ENCODE assay signal across 11 mouse cellular contexts in genomic region chr7:3280654-3281153, GRCm38 (mm10). TPM values are rescaled to one million over a fixed set of nuclear protein-coding genes. Genes with fewer than 3 reads are reported as not detected.
DNase-seq lines count a peak whose midpoint lies in the region; ATAC-seq and TF ChIP-seq lines count a peak whose summit lies in the region.
"Had no signal": no experiment of that assay in that cellular context is flagged by ENCODE, and none has a peak within 500 bp of the region (broad histone marks: within the 10 kb centered on the region; RNA-seq: fewer than 3 reads in every experiment).

No protein-coding gene starts in this region.

- peak; percentile 77 for TF ChIP-seq EP300 in heart, postnatal 0 days (IDR thresholded peaks at IDR 0.05; ENCODE audit: low read depth)

- no peak for TF ChIP-seq POLR2A in cortical plate, adult 2 months (IDR thresholded peaks at IDR 0.05; ENCODE audit: extremely low read depth, insufficient read depth, low read length)

- H3K4me2 ChIP-seq in heart, postnatal 0 days (ENCODE audit: low read depth, low read length), result peak overlapping the region; percentile 23; the same call in 1 of the 2 replicates
- no peak overlapping the region for H3K4me2 ChIP-seq in hindbrain, embryonic 12.5 days (replicated peaks)
- H3K4me2 ChIP-seq: limb, embryonic 12.5 days had no signal

- WGBS in heart, postnatal 0 days, result 8% methylated on average over 8 of the region's 8 CpGs
- 59% methylated on average over 8 of the region's 8 CpGs for WGBS in hindbrain, embryonic 12.5 days

- TF ChIP-seq CTCF in cortical plate, adult 2 months (IDR thresholded peaks at IDR 0.05; ENCODE audit: extremely low read depth, insufficient read depth, low read length), result no peak
- TF ChIP-seq CTCF in heart, postnatal 0 days (IDR thresholded peaks at IDR 0.05; ENCODE audit: low read depth), result no peak

- no peak overlapping the region for H3K9ac ChIP-seq in heart, postnatal 0 days (replicated peaks; ENCODE audit: low read depth, low read length)
- no peak overlapping the region for H3K9ac ChIP-seq in hindbrain, embryonic 12.5 days
- H3K9ac ChIP-seq: limb, embryonic 12.5 days had no signal

- DNase-seq in kidney, postnatal 10 days, result peak; percentile 48
- DNase-seq in kidney, postnatal 4 days, result no peak
- DNase-seq in MN1 (ENCODE audit: low spot score), result peak; percentile 28
- DNase-seq in heart, postnatal 0 days (ENCODE audit: low spot score), result peak; percentile 59
- DNase-seq in thymus, postnatal 0 days (ENCODE audit: low spot score), result no peak
- DNase-seq: kidney, postnatal 25 days; retina, postnatal 1 day had no signal

- ATAC-seq in heart, postnatal 0 days (ENCODE audit: insufficient read depth, low read depth), result peak; percentile 80
- ATAC-seq in hindbrain, embryonic 12.5 days (ENCODE audit: low FRiP score), result no peak

- H3K27me3 ChIP-seq in heart, postnatal 0 days (ENCODE audit: control insufficient read depth, insufficient read depth, low read length), result no peaks in the 10 kb centered on the region
- H3K27me3 ChIP-seq in hindbrain, embryonic 12.5 days, result no peaks in the 10 kb centered on the region
- H3K27me3 ChIP-seq: limb, embryonic 12.5 days had no signal

- no peak overlapping the region for H3K4me3 ChIP-seq in cortical plate, adult 2 months (ENCODE audit: insufficient read depth, low read length)
- H3K4me3 ChIP-seq in heart, postnatal 0 days (ENCODE audit: low read depth, low read length), result no peak overlapping the region
- no peak overlapping the region for H3K4me3 ChIP-seq in hindbrain, embryonic 12.5 days
- H3K4me3 ChIP-seq: limb, embryonic 12.5 days; megakaryocyte, embryonic 14.5 days had no signal

- H3K36me3 ChIP-seq in heart, postnatal 0 days (replicated peaks; ENCODE audit: control insufficient read depth, insufficient read depth, low read length), result no peaks in the 10 kb centered on the region
- no peaks in the 10 kb centered on the region for H3K36me3 ChIP-seq in hindbrain, embryonic 12.5 days
- H3K36me3 ChIP-seq: limb, embryonic 12.5 days had no signal

- H3K4me1 ChIP-seq in cortical plate, adult 2 months (ENCODE audit: control insufficient read depth, insufficient read depth, low read length), result peaks cover 8% of the 10 kb centered on the region
- peaks cover 8% of the 10 kb centered on the region for H3K4me1 ChIP-seq in heart, postnatal 0 days (ENCODE audit: control insufficient read depth, insufficient read depth)
- H3K4me1 ChIP-seq in hindbrain, embryonic 12.5 days, result 0 out of 2 replicates have a peak, but pooled peaks cover 2% of the 10 kb centered on the region
- H3K4me1 ChIP-seq: limb, embryonic 12.5 days had no signal

- no peaks in the 10 kb centered on the region for H3K9me3 ChIP-seq in heart, postnatal 0 days (replicated peaks; ENCODE audit: control insufficient read depth, low read length)
- no peaks in the 10 kb centered on the region for H3K9me3 ChIP-seq in hindbrain, embryonic 12.5 days (replicated peaks)
- H3K9me3 ChIP-seq: limb, embryonic 12.5 days; megakaryocyte, embryonic 14.5 days had no signal

- H3K27ac ChIP-seq in cortical plate, adult 2 months (ENCODE audit: insufficient read depth, low read length), result peak overlapping the region; percentile 82; the same call in 1 of the 2 replicates
- peak overlapping the region; percentile 84 for H3K27ac ChIP-seq in heart, postnatal 0 days (ENCODE audit: low read depth)
- no peak overlapping the region for H3K27ac ChIP-seq in hindbrain, embryonic 12.5 days
- H3K27ac ChIP-seq: limb, embryonic 12.5 days had no signal

RNA-seq across cellular contexts. Expression of gene Myadm, which starts 8.2 kb away (rescaled TPM):
- 70.8 and 76.1 TPM in 2 replicates for polyA plus RNA-seq in cortical plate, adult 2 months (2012; rRNA removed)
- 223 and 238 TPM in 2 replicates for total RNA-seq in heart, postnatal 0 days (2014; rRNA removed; ENCODE audit: low replicate concordance)
- 119 and 123 TPM in 2 replicates for polyA plus RNA-seq in heart, postnatal 0 days (2015; fragmentation: Nextera tagmentation; extraction: Ambion mirVana)
- polyA plus RNA-seq in thymus, postnatal 0 days (2015; fragmentation: Nextera tagmentation; extraction: Ambion mirVana), result 11.6 and 12.1 TPM in 2 replicates
- 36.1 and 41.7 TPM in 2 replicates for polyA plus RNA-seq in hindbrain, embryonic 12.5 days (2016; fragmentation: Nextera tagmentation; extraction: Ambion mirVana)

RNA-seq across cellular contexts. Expression of gene Prkcg, which starts 8.3 kb away (rescaled TPM):
- 148 and 167 TPM in 2 replicates for polyA plus RNA-seq in cortical plate, adult 2 months (2012; rRNA removed)
- 1.8 and 4.2 TPM in 2 replicates for total RNA-seq in heart, postnatal 0 days (2014; rRNA removed; ENCODE audit: low replicate concordance)
- 0.30 and 0.40 TPM in 2 replicates for polyA plus RNA-seq in heart, postnatal 0 days (2015; fragmentation: Nextera tagmentation; extraction: Ambion mirVana)
- polyA plus RNA-seq in thymus, postnatal 0 days (2015; fragmentation: Nextera tagmentation; extraction: Ambion mirVana), result 0.59 TPM in 1 of 2 replicates, not detected in the other
- 0.35 and 0.39 TPM in 2 replicates for polyA plus RNA-seq in hindbrain, embryonic 12.5 days (2016; fragmentation: Nextera tagmentation; extraction: Ambion mirVana)
- polyA plus RNA-seq: limb, embryonic 12.5 days had no signal

RNA-seq across cellular contexts. Expression of gene Nlrp12, which starts 31.2 kb away (rescaled TPM):
- polyA plus RNA-seq in cortical plate, adult 2 months (2012; rRNA removed), result 0.04 TPM in 1 of 2 replicates, not detected in the other
- under 0.01 TPM in 1 of 2 replicates, not detected in the other for total RNA-seq in heart, postnatal 0 days (2014; rRNA removed; ENCODE audit: low replicate concordance)
- polyA plus RNA-seq in heart, postnatal 0 days (2015; fragmentation: Nextera tagmentation; extraction: Ambion mirVana), result 0.01 TPM in 2 replicates
- 0.03 TPM in 1 of 2 replicates, not detected in the other for polyA plus RNA-seq in thymus, postnatal 0 days (2015; fragmentation: Nextera tagmentation; extraction: Ambion mirVana)
- polyA plus RNA-seq in hindbrain, embryonic 12.5 days (2016; fragmentation: Nextera tagmentation; extraction: Ambion mirVana), result not detected in 2 replicates
- polyA plus RNA-seq: limb, embryonic 12.5 days had no signal

RNA-seq across cellular contexts. Expression of gene Cacng7, which starts 52.1 kb away (rescaled TPM):
- polyA plus RNA-seq in cortical plate, adult 2 months (2012; rRNA removed), result 207 and 214 TPM in 2 replicates
- total RNA-seq in heart, postnatal 0 days (2014; rRNA removed; ENCODE audit: low replicate concordance), result 4.0 and 6.3 TPM in 2 replicates
- 0.15 and 0.29 TPM in 2 replicates for polyA plus RNA-seq in heart, postnatal 0 days (2015; fragmentation: Nextera tagmentation; extraction: Ambion mirVana)
- polyA plus RNA-seq in thymus, postnatal 0 days (2015; fragmentation: Nextera tagmentation; extraction: Ambion mirVana), result 0.09 and 0.27 TPM in 2 replicates
- polyA plus RNA-seq in hindbrain, embryonic 12.5 days (2016; fragmentation: Nextera tagmentation; extraction: Ambion mirVana), result 3.7 and 4.6 TPM in 2 replicates

Comparison
In these comparisons a context has a peak if more than half of its experiments do, and no peak if none do; other contexts are left out.
1. DNase-seq: peak in kidney, postnatal 10 days (single experiment), MN1 (single experiment) and heart, postnatal 0 days (single experiment); none in kidney, postnatal 4 days (0 of 2) and thymus, postnatal 0 days (single experiment).
2. RNA of gene Prkcg, which starts 8.3 kb away (polyA plus RNA-seq): 148 to 167 TPM in cortical plate, adult 2 months; 0.59 TPM in thymus, postnatal 0 days, 0.30 to 0.40 TPM in heart, postnatal 0 days and 0.35 to 0.39 TPM in hindbrain, embryonic 12.5 days; every median in the first group is over 10 times any median in the second.